ENCODE assay signal across 7 mouse cellular contexts in genomic region chr10:13553498-13553985, GRCm38 (mm10). TPM values are rescaled to one million over a fixed set of nuclear protein-coding genes. Genes with fewer than 3 reads are reported as not detected.
DNase-seq lines count a peak whose midpoint lies in the region; ATAC-seq and TF ChIP-seq lines count a peak whose summit lies in the region.

No protein-coding gene starts in this region.

- peak overlapping the region; percentile 81 for H3K4me2 ChIP-seq in liver, embryonic 12.5 days

- WGBS in forebrain, embryonic 10.5 days, result 35% methylated on average over 10 of the region's 10 CpGs
- WGBS in liver, embryonic 12.5 days (ENCODE audit: insufficient replicate concordance), result 19% methylated on average over 10 of the region's 10 CpGs

- intact Hi-C loops in left cerebral cortex, postnatal 36 days (cut with DNase I), result loop anchor here (2.0 to 10.0 kb wide), 3 partner anchors 411 to 641 kb away; no protein-coding TSS in a partner anchor

- H3K27ac ChIP-seq in testis, adult 2 months (ENCODE audit: control insufficient read depth, insufficient read depth, low read depth, low read length), result no peak overlapping the region
- H3K27ac ChIP-seq in forebrain, embryonic 10.5 days, result peak overlapping the region; percentile 89
- peak overlapping the region; percentile 86 for H3K27ac ChIP-seq in liver, embryonic 12.5 days

- peak overlapping the region; percentile 82 for H3K9ac ChIP-seq in liver, embryonic 12.5 days

- TF ChIP-seq CTCF in testis, adult 2 months (IDR thresholded peaks at IDR 0.05; ENCODE audit: control insufficient read depth, insufficient read depth, insufficient replicate concordance, low read depth, low read length), result no peak

- H3K4me1 ChIP-seq in testis, adult 2 months (ENCODE audit: control insufficient read depth, insufficient read depth, low read length), result no peaks in the 10 kb centered on the region
- H3K4me1 ChIP-seq in forebrain, embryonic 10.5 days, result peaks cover 14% of the 10 kb centered on the region
- peaks cover 15% of the 10 kb centered on the region for H3K4me1 ChIP-seq in liver, embryonic 12.5 days

- H3K36me3 ChIP-seq in testis, adult 2 months (ENCODE audit: control insufficient read depth, insufficient read depth, low read length), result no peaks in the 10 kb centered on the region
- peaks cover 8% of the 10 kb centered on the region; the same call in 1 of the 2 replicates for H3K36me3 ChIP-seq in forebrain, embryonic 10.5 days (replicated peaks)
- peaks cover 13% of the 10 kb centered on the region for H3K36me3 ChIP-seq in liver, embryonic 12.5 days

- peak overlapping the region; percentile 98 for H3K4me3 ChIP-seq in testis, adult 2 months (ENCODE audit: control insufficient read depth, low read depth, low read length)
- peak overlapping the region; percentile 79 for H3K4me3 ChIP-seq in forebrain, embryonic 10.5 days
- H3K4me3 ChIP-seq in liver, embryonic 12.5 days, result peak overlapping the region; percentile 77

- no peaks in the 10 kb centered on the region for H3K9me3 ChIP-seq in forebrain, embryonic 10.5 days
- H3K9me3 ChIP-seq in liver, embryonic 12.5 days (replicated peaks), result no peaks in the 10 kb centered on the region

- DNase-seq in testis, postnatal 14 days (ENCODE audit: low spot score), result no peak
- DNase-seq in forebrain, embryonic 10.5 days (ENCODE audit: extremely low spot score, low spot score), result no peak
- DNase-seq in urinary bladder, adult 18-20 months (ENCODE audit: low spot score in 2 of 2), result no peak
- DNase-seq in left cerebral cortex, postnatal 36 days (ENCODE audit: low spot score in 2 of 2), result no peak
- no peak for DNase-seq in spleen, postnatal 10 days (ENCODE audit: low spot score in 2 of 2)

- TF ChIP-seq POLR2A in testis, adult 2 months (IDR thresholded peaks at IDR 0.05; ENCODE audit: control insufficient read depth, low read depth, low read length), result no peak

- no peaks in the 10 kb centered on the region for H3K27me3 ChIP-seq in testis, adult 2 months (ENCODE audit: control insufficient read depth, insufficient read depth, low read length)
- H3K27me3 ChIP-seq in forebrain, embryonic 10.5 days (ENCODE audit: poor library complexity, severe bottlenecking), result no peaks in the 10 kb centered on the region
- H3K27me3 ChIP-seq in liver, embryonic 12.5 days (replicated peaks), result no peaks in the 10 kb centered on the region

- ATAC-seq in liver, embryonic 12.5 days, result peak; percentile 57

RNA-seq across cellular contexts. Expression of gene Pex3, which starts 0.6 kb away (rescaled TPM):
- polyA plus RNA-seq in testis, adult 2 months (2012; rRNA removed), result 69.8 and 81.8 TPM in 2 replicates
- 16.3 and 18.5 TPM in 2 replicates for polyA plus RNA-seq in forebrain, embryonic 10.5 days (2016; fragmentation: Nextera tagmentation; extraction: Ambion mirVana)
- polyA plus RNA-seq in liver, embryonic 12.5 days (2016; fragmentation: Nextera tagmentation; extraction: Ambion mirVana), result 12.4 and 14.2 TPM in 2 replicates
- 10 to 100 TPM; 25.3 to 27.8 TPM for total RNA-seq in left cerebral cortex, postnatal 36 days (2021)

RNA-seq across cellular contexts. Expression of gene Adat2, which starts 0.8 kb away (rescaled TPM):
- 20.5 and 21.4 TPM in 2 replicates for polyA plus RNA-seq in testis, adult 2 months (2012; rRNA removed)
- polyA plus RNA-seq in forebrain, embryonic 10.5 days (2016; fragmentation: Nextera tagmentation; extraction: Ambion mirVana), result 5.0 and 6.0 TPM in 2 replicates
- polyA plus RNA-seq in liver, embryonic 12.5 days (2016; fragmentation: Nextera tagmentation; extraction: Ambion mirVana), result 3.7 and 4.0 TPM in 2 replicates
- total RNA-seq in left cerebral cortex, postnatal 36 days (2021), result 1 to 10 TPM; 7.9 to 9.8 TPM

RNA-seq across cellular contexts. Expression of gene Fuca2, which starts 54.2 kb away (rescaled TPM):
- 8.6 and 11.3 TPM in 2 replicates for polyA plus RNA-seq in testis, adult 2 months (2012; rRNA removed)
- 23.7 and 25.3 TPM in 2 replicates for polyA plus RNA-seq in forebrain, embryonic 10.5 days (2016; fragmentation: Nextera tagmentation; extraction: Ambion mirVana)
- 57.7 and 59.6 TPM in 2 replicates for polyA plus RNA-seq in liver, embryonic 12.5 days (2016; fragmentation: Nextera tagmentation; extraction: Ambion mirVana)
- total RNA-seq in left cerebral cortex, postnatal 36 days (2021), result 10 to 100 TPM; 43.8 to 44.2 TPM
